Mouse (Mus musculus): ENCODE results near the gene Clic6.

GRCm38 (mm10) chr16:92478561-92479150 is 6.9 kb upstream of the Clic6 start:
- TF ChIP-seq CTCF (conservative IDR thresholded peaks at IDR 0.05; ENCODE audit: low read length) (peak; percentile 42), POU5F1 (IDR thresholded peaks at IDR 0.05; ENCODE audit: borderline replicate concordance, low read length) (no peak)
